Mouse (Mus musculus) E14TG2a.4 (cell line): Measurements from ENCODE around the gene Trpc1.

ENCODE experiments used
- CTCF ChIP-seq: conservative IDR thresholded peaks from 2 replicates; pipeline ENCODE4 v1.5.1; 2014; ENCODE audit warnings: low read length
- NANOG ChIP-seq: IDR thresholded peaks from 2 replicates; pipeline ENCODE4 v1.6.1; 2014; ENCODE audit warnings: borderline replicate concordance, low read length, mixed read lengths
- POU5F1 ChIP-seq: IDR thresholded peaks from 2 replicates; pipeline ENCODE4 v1.6.1; 2014; ENCODE audit warnings: low read length, borderline replicate concordance

- TF ChIP-seq NANOG (no peak), CTCF (no peak), POU5F1 (no peak)
Observed at GRCm38 (mm10) chr9:95657941-95658340, 92.2 kb downstream of the Trpc1 start.
